Mouse (Mus musculus): ENCODE data around the gene Dpp8.
A peak's percentile ranks its signal among the peaks of the same experiment; 100 is the strongest.

Dpp8 gene

DNA sequence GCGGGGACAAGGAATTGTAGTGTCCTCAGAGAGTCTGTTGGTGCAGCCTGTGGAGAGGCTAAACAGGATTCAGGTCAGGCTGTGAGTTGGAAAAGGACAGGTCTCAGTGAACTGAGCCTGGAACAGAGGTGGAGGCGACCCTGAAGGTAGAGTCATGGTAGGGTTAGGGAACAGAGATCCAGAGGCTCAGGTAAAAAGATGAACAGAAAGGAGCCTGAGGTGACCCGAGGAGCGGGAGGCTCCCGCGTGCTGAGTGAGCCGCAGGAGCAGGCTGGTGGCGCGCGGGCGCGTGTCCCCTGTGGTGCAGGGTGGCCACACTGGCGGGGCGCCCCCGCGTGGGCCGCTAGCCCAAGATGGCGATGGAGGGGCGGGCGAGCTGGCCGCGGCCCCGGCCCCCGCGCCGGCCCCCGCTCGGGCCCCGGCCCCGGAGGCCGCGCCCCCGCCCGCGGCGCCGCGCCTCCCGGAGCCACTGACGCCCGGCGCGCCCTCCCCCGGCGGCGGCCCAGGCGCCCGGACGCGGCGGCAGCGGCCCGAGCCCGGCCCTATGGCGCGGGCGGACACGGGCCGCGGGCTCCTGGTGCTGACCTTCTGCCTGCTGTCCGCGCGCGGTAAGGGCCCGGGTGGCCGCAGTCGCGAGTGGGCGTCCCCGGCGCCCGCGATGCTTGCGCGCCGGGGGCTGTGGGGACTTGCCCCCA lies 68.9 kb downstream of the Dpp8 start, which contains the start of gene Igdcc4:
Igdcc4 (plus strand) TSS at position 496 of the 695 bp plus-strand sequence.
- DNase-seq, result peak; percentile 16

DNA sequence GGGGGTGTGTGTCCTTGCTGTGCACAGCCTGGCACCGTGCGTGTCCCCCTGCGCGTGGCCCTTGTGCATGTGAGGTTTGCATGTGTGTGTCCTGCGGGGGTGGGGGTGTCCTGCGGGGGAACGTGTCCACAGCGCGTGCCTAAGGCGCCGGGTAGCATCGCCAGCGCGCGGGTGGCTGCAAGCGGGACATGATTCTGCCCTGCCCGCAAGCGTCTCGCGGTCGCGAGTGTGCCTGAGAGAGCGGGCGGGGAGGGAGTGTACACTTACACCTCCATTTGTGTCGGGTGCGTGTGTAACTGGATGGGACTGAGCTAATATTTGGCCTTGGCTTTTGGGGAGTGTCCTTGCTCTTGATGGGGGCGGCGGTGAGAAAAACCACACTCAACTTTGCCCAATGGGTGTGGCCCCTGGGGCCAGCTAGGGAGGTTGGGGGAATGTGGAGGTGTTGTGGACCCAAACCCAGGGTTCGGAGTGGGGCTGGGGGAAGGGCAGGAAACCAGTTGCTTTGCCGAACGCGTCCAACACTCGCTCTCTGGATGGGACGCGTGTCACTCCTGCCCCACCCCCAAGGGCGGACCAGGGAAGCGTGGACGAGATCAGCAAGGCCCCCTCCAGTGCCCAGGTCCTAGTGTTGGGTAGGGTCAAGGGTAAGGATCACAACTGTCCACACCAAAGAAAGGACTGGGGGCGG lies 69.6 kb downstream of the Dpp8 start:
- peak; percentile 24 for DNase-seq

- peak; percentile 26 for DNase-seq
Observed at GRCm38 (mm10) chr9:65102377-65103172, 70.4 kb downstream of the Dpp8 start.

DNA sequence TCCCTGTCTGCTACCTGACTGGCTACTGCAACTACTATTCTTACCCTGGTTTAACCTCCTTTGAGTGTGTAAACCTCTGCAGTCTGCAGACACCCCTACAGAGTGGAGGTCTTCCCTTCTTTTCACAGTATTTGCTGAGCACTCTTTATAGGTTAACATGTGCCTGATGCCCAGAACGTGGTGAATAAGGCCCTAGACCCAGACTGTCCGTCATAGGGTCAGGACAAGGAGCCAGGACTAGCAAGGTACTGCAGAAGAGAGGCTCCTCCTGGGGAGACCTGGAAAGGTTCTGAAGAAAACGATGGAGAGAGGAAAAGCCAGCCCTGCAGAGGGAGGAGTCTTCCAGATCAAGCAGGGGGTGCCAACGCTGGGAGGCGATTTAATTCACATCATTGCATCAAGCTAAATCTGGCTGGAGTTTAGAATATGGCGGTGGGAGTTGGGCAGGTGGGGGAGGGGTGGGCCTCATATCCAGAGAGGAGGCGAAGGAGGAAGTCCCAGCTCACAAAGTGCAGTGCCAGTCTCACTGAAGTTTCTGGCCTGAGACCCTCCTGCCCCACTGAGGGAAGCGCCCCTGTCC lies 71.0 kb downstream of the Dpp8 start:
- no peak for DNase-seq

GRCm38 (mm10) chr9:65106821-65107220 lies 74.6 kb downstream of the Dpp8 start:
- DNase-seq, result no peak

DNA sequence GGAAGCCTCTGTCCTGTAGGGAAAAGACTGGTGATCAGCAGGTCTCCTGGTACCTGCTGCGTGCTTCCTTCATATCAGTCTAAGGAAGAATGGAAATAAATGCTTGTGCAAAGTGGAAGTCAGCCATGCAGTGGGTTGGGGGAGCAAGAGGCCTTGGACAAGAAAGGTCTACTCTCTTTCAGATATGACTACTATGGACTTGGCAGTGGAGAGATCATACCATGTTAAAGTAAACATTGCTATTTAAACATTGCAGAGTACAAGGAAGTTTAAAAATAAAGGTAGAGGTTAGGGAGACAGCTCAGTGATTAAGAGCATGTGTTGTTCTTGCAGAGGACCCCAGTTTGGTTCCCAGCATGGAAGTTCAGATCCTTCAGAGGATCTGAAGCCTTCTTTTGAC lies 75.7 kb downstream of the Dpp8 start:
- DNase-seq, result no peak

GRCm38 (mm10) chr9:65109132-65110072 lies 77.2 kb downstream of the Dpp8 start:
- no peak for DNase-seq

- no peak for DNase-seq
Observed at GRCm38 (mm10) chr9:65111698-65112097, 79.5 kb downstream of the Dpp8 start.

DNA sequence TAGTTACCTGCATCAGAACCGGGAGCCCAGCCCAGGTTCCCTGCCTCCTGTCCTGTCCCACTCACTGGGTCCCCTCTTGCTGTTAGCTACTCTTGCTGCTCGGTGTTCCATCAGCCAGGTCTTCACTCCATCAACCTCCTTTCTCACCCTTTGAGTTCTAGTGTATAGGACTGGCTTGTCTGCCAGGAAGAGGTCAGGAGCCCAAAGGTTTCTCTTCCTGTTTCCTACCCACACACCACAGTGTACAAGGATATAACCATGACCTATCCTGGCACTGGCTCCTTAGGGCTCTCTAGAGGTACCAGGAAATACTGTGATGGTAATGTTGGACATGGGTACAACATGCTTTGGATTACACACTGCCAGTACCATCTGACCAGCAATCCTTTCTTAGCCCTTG lies 81.5 kb downstream of the Dpp8 start:
- no peak for DNase-seq

GRCm38 (mm10) chr9:65115891-65116290 lies 83.7 kb downstream of the Dpp8 start:
- DNase-seq, result no peak

GRCm38 (mm10) chr9:65117516-65117915 lies 85.3 kb downstream of the Dpp8 start:
- DNase-seq, result no peak

- DNase-seq, result peak; percentile 54
Observed at GRCm38 (mm10) chr9:65120935-65121334, 88.7 kb downstream of the Dpp8 start.

DNA sequence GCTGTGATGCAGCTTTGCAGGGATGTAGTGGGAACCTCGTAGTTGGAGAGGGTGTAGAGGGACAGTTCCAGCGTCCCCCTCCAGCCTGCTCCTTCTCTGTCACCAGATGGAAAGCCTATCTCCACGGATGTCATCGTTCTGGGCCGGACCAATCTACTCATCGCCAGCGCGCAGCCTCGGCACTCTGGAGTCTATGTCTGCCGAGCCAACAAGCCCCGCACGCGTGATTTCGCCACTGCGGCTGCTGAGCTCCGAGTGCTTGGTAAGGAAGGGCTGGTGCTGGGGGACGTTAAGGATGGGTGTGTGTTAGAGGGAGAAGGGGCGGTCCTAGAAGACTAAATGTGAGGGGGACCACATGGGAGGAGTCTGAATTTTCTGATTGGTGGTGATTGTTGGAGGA lies 90.3 kb downstream of the Dpp8 start:
- no peak for DNase-seq

GRCm38 (mm10) chr9:65123552-65124168 lies 91.4 kb downstream of the Dpp8 start:
- DNase-seq, result no peak

DNA sequence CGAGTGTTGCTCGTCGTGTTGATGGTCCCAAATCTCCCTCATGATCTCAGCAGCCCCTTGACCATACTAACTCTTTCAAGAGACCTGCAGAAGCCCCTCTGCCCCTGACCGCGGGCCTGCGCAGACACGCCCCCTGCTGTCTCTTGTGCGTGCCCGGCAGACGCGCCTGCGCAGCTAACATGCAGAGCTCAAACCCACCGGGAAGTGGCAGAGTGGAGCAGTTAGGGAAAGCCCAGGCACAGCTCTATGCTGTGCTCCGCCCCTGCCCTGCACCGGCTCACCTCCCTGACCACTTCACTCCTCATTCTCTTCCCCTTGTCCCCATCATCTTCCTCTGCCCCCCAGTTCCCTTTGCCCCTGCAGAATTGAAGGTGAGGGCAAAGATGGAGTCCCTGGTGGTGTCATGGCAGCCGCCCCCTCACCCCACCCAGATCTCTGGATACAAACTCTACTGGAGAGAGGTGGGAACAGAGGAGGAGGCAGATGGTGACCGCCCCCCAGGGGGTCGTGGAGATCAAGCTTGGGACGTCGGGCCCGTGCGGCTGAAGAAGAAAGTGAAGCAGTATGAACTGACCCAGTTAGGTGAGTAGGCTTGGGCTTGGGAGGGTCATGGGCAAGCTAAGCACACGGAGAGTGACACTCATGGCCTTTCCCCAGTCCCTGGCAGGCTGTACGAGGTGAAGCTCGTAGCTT lies 96.1 kb downstream of the Dpp8 start:
- no peak for DNase-seq

DNA sequence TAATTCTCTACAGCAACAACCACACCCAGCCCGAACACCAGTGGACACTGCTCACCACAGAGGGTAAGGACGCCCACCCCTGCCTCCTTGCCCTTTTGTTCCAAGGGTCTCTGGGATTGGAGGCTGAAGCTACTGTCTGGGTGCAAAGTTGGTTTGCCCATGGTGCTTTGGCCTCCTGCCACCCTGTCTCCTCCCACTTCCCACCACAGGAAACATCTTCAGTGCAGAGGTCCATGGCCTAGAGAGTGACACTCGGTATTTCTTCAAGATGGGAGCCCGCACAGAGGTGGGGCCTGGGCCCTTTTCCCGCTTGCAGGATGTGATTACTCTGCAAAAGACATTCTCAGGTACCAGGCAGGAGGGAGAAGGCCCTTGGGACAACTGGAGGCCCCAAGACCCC lies 99.5 kb downstream of the Dpp8 start:
- DNase-seq, result no peak
